Mouse (Mus musculus) spleen, postnatal 14 days (tissue): ENCODE measurements around the gene Cd44.

ENCODE experiments used
- DNase-seq, 2 experiments: peaks; one replicate each; pipeline ENCODE4 v3.0.0; 2021 to 2022; ENCODE audit warnings: low spot score in 2 of 2

The Cd44 gene

DNA sequence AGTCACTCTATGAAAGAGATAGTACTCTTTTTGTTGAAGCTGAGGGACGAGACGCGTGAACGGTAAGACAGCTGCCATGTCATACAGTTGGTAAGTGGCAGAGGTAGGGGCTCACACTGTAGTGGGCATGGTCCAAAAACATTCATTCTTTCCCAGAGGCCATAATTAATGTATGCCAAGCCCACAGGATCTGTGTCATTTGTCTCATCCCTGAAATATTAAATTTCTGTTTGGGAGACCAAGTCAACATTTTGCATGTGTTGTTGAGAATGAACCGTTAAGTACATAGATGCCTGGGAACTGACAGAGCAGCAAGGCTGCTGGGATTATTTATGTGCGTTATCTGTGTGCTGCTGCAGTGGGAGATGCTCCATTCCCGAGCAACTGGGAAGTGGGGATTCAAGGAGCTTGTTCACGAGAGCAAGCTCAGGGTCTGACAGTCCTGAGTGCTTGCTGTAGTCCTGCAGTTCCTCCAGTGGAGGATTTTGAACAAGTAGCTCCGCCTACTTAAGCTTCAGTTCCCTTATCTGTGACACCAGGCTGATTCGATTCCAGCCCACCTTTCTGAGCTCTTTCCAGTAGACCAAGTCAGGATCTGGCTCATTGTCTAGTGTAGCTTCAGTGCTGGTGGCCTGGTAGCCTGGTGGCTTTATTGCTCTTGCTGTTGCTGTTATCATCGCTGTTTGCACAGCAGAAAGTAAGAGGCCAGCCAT lies 12.5 kb upstream of the Cd44 start:
- no peak for DNase-seq

DNA sequence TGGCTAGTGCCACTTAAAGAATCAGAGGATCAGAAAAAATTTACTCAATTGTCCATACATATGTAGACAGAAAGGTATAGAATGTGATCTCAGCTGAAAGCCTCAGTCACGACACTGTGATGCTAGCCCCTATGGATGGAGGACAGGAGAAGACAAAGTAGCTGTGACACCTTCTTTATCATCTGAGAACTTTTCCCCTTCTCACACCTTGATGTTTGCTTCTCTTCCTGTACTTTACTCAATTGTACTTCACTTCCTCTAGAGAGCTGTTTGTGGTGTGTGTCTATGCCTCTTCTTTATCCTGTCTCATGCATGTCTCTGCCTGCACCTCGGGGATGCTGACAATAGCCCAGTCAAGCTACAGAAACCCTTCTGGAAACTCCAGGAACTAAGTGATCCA lies 11.5 kb upstream of the Cd44 start:
- no peak for DNase-seq

DNA sequence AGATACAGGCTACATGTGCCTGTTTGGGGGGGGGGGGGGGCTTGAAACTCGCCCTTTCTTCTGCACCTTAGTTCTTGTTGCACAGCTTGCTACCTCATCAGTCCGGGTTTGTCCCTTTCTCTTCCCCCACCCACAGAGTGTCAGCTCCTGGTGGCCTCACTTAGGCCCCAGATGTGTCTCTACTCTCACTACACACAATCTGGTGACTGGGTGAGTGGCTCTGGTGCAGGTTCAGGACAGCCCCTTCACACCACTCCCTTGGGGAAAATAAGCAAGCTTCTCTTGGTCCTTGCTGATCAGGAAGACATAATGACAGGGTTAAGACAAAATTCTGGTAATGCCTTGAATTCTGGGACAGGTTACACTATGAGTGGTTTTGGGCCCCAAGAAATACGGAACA lies 11.0 kb upstream of the Cd44 start:
- no peak for DNase-seq

DNA sequence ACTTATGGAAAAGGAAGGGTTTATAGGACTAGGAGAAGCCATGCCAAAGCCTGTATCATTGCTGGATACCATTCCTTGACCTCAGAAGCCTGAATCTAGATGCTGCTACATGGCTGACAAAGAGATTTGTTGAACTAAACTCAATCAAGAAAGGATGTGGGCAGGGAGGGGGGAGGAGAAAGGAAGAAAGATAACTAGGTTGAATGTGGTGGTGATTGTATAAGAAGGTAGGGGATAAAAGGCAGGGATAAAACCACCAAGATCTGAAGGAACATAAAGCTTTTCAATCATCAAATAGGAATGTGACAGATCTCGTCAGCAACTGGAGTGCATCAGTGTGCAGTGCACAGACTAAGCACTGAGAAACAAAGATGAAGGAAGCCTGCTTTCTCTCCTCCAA lies 7.9 kb upstream of the Cd44 start:
- no peak for DNase-seq

DNA sequence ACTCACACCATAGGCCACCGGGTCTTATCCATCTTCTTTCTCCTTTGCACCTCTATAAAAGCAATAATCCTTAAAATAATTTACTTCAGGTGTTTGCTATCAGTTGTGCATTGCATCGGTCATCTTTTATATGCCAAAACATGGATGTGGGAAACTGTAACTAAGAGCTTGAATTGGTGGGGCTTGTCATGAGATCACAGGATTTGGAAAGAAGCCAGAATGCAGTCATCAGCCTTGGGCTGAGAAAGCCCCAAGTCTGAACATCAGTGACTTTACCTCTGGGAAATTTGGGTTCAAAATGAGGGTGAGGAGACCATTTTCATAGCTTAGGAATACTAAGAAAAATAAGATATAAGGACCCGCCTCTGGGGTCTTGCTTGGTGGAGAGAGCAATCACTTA lies 4.1 kb upstream of the Cd44 start:
- DNase-seq, result no peak

DNA sequence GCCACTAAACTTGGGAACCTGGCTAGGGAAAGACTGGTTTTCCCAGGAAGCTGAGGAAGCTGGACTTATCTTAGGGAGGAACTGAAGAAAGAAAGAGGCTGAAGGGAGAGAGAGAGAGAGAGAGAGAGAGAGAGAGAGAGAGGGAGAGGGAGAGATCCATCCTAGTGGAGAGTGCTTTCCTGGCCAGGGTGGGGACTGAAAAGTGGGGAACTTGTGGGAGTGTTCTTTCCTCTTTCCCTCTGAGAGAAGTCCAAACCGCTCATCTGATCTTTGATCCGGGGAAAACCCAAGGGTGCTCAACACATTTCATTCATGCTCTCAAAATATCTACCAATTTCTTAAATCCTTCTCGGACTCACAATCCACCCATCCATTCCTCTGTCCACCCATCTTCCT lies 361 bp upstream of the Cd44 start:
- DNase-seq, result no peak

DNA sequence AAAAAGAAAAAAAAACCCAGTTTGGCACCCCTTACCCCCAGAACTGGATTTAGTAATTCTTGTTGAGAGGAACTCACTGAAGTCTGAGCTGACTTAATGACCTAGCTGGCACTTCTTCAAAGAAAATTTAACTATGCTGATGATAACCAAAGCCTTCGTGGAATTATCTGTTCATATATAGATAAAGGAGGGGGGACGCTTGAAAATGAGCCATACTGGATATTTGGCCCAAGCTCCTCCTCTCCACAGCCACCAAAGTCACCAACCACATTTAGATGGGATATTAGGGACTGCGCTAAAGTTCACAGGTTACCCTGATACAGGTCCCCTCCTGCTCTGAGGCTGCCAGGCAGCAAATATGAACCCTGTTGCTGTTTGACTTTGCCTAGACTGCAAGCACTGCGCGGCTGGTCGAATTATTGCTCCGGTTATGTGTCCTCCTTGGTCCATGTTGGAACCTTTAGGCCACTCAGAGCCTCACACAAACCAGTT lies 1.2 kb downstream of the Cd44 start:
- DNase-seq, result no peak

DNA sequence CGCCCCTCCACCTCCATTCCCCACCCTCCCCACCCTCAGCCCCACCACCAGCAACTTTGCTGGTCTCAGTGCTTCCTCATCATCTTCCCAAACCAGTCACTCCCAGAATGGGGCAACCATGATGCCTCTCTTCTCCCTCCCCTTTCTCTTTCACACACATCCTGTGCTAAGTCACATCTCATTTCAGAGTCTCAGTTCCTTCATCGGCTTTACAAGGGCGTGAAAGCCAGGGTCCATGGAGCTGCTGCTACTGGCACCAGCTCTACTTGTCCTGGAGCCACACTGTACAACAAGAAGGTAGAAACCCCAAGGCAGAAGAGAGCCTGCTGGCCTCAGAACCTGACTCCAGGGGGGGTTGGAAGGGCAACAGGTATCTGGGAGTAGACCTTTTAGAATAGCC lies 2.2 kb downstream of the Cd44 start:
- no peak for DNase-seq

DNA sequence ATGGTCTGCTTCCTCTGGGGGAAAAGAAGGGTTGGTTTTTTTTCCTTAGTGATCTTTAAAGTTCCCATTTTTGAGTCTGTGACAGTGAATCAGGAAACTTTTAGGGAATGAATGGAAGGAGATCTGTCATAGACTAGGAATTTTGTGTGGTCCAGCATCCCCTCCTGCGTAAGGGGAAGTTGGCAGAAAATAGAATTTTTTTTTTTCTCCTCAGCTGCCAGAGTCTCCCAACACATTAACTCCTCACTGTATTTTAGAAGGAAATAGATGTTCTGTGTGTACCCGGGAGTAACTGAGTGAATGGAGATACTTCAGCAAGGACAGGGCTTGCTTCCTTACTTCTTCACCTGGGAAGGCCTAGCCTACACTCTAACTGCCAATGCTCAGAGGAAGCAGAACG lies 2.9 kb downstream of the Cd44 start:
- no peak for DNase-seq

DNA sequence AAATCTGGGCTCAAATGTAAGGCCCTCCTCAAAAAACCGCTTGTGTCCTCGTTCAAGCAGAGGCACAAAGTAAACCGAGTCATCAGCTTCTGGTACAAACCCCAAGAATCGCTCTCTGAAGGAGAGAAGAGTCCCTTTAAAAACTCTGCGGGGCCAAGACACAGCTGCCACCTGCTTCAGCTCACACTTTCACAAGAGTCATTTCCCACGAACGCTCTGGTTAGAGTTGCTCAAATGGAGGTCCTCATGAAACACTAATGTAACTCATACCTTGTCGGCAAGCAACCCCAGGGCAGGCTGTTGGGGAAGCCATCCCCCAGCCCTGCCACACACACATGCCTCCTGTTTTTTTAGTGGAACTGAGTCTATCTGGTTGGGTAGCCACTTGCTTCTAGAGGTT lies 5.3 kb downstream of the Cd44 start:
- no peak for DNase-seq

DNA sequence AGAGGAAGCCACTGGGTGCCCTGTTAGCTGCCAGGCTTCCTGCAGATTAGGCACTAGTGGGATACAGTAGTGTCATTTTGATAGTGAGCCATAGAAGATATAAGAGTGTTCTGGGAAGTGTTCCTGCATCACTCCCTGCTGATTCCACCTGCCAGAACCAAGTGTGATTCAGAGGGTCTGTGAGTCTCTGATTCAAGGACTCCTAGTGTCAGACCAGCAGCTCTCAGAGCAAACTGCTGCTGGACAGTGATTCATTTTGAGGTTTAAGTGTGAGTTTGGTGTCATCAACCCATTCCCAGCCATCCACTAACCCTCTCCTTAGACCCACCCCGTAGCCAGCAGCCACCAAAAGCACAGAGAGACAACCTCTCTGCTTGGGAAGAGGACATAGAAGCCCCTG lies 6.3 kb downstream of the Cd44 start:
- DNase-seq, result no peak

DNA sequence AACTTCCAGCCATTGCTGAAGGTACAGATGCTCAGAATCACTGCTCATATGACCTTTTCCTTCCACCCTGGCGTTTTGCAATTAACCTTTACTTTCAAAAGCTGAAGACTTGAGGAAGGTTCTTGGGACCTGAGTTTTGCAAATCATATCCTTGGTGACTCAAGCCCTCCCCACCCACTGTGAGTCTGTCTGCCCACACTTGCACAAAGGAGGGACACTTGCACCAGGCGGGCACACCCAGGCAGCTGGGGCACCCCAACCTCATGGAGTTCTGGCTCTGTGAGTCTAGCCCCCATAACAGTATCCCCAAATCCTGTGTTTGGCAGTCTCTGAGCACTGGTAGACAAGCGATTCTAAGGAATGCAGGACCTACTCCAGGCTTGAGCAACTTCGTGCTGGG lies 6.7 kb downstream of the Cd44 start:
- DNase-seq, result no peak

DNA sequence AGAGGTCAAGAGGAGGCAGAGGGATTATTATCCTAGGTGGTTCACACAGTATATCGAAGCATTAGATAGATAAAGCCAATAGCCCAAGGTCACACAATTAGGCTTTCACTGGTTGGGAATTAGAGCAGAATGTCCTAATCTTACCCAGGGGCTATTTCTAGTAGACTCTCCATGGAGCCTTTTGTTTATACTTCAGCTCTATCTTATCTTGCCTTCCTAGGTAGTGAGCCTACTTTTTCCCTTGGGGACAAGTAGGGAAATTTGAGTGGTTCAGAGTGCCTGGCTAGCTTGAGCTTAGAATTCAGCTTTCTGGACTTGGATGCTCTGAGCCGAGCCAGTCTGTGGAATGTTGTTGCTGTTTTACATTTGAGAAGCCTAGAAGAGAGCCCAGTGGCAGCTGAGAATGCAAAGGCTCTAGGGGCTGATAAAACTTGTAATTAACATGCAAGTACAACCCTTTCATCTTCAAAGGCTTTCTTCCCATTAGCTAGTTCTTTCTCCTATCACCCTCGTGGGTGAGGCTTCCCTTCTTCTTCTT lies 12.7 kb downstream of the Cd44 start:
- no peak for DNase-seq

DNA sequence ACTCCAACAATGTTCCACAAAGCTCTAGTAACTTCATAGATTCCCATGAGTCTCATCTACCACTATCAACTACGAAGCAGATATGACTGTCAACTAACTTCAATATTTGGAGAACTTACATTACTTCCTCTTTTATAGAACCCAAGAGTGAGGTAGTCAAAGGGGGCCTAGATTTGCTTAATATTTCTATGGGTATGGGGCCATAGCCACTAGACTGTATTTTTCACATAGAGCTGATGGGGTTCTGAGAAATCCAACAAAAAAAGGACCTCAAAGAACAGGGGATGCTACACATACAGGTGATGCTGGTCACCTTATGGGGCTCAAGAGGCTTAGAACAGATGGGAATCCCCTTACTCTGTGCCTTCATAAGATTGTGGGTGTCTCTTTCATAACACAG lies 14.3 kb downstream of the Cd44 start:
- no peak for DNase-seq

DNA sequence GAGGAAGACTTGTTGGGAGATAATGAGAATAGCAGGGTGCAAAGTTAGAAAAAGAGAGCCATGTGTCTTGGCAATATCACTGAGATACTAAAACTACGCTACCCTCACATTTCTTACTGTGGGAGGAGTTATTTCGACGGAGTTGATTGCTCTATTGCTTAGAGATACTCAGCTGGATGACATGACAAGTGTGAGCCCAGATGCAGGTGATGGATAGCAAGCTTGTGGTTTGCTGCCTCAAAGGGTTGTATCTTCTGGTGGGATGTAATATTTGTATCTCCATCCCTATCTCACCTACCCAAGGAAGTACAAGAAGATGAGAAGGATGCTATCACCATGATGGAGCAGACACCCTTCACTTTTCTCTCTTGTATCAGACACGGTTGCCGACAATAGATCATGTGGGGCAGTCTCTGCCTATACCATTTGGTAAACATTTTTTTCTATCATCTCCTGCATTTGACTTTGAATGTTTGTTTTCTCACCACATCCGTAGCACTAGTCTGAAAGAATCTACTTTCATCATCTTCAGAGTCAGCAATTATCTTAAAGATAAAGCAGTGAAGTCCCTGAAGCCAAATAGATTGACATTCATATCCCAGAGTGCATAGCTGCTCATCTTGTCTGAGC lies 15.0 kb downstream of the Cd44 start:
- no peak for DNase-seq

DNA sequence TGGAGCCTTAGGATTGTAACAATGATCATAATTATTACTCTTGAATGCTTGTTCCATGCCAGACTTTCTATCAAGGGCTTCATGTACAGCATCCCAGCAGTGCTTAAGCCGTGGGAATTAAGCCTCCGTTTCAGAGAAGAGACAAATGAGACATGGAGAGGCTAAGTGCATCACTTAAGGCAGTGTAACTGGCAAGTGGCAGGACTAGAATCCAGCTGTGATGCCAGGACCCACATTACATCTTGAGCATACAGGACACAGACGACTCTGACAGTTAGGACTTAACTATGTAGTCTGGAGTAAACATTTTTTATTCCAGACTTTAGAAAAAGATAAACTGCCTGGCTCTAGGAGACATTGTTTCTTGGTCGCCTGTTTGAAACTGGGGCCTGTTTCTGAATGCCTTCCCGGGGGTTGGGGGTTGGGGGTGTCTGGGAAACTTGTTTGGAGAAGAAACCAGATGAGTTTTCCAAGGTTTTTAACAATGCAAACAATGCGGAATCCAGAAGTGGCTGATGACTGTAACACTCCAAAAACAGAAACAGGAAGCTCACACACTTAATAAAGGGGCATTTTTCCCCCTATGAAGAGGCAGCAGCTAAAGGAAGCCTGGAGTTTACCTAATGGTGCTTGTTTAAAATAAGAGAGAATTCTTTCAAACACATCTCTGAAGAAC lies 18.7 kb downstream of the Cd44 start:
- DNase-seq, result no peak

DNA sequence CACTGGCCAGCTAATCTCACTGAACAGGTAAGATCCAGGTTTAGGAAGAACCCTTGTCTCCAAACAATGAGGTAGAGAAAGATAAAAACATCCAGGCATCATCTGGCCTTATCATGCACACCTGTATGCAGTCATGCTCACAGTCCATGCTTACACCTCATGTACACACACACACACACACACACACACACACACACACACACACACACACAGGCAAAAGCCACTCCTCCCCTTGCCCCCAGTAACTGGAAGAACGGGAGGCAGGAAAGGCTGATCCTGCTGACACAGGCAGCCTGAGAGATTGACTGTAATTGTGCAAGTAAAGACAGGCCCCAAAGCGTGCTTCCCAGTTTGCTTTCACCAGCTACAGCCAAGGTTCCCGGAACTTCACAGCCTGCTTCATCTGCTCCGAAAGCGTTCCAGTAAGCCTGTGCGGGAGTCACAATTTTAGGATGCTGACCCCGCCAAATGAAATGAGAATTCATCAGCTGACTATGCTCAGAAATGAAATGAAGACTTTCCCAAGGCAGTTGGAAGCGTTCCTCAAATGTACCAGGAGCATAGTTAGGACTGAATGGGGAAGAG lies 19.4 kb downstream of the Cd44 start:
- DNase-seq, result no peak

DNA sequence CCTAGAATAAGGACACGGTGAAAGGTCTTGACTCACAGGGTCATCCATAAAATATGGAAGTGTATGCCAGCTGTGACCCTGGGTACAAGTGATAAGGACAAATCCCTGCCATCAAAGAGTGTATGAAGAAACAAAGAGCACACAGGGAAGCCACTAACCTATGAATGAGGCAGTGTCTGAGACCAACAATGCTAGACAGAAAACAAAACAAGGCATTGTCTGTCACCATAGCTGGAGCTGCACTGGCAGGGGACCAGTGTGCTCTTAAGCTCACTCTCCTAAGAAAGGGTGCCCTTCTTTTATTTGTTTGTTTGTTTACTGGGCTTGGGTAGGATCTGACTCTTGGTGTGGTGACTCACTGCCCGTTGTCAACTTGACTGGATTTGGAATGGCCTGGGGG lies 23.0 kb downstream of the Cd44 start:
- no peak for DNase-seq

DNA sequence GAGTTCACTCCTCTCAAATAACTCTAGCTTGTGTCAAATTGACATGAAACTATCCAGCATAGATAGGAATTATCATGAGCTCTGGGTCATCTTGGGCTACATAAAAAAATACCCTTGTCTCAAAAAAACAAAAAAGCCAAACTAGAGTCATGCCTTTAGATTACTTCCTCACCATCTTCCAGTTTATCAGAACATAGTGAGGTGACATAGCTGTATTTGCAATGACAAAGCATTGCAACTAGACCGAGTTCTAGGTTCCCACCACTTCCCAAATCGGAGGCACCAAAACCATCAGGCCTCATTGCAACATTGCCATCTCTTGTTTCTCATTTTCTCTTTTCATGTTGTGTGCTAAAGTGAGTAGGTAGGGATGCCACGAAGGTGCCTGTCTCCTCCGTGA lies 24.0 kb downstream of the Cd44 start:
- DNase-seq, result no peak

DNA sequence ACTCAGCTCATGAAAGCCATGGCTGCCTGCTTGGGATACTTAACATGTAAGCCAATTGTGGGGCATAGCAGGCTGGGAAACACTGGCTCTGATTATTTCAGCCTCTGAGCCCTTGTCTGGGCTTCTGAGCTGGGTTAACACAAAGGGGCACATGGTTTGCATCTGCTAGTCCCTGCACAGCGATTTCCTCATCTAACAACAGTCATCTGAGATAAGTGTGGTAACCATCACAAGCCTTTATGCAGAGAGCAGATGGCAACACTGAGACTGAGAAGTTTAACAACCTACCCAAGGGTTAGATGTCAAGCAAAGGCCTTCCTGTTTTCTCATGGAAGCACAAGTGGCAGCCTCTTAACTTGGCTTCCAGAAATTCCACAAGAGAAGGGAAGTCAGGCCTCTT lies 25.3 kb downstream of the Cd44 start:
- no peak for DNase-seq

DNA sequence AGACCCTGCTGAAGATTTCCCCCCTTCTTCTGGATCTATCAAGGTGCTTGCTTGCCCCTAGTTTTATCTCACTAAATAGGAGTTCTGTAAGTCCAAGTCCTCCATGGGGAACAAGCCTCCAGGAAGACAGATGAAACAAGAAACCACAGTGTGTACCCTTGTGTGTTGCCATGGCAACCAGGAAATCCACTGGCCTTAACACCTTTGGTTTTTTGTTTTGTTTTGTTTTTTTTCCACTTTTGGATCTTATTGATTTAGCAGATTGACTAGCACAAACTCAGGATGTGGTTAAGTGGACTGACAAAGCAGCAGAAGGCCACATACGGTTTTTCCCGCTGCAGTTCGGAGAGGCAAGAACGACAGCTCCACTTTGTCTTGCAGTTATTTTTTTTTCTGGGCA lies 27.6 kb downstream of the Cd44 start:
- no peak for DNase-seq

DNA sequence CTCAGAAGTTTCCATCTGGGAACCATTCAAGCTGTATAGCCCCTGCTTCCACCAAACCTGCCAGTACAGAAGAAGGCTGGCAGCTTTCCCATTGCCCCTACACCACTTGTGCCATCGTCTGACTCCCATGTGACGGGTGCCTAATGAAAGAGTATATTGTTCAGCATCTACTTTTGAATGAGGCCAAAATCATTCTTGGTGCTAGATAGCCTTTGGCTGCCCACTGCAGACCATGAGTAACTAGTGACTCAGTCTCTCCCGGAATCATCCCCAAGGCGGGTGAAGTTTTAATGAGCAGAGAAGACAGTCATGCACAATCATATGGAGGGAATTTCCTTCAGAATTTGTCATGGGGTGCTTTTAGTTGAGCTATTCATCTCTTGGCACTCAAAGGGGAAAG lies 28.3 kb downstream of the Cd44 start:
- DNase-seq, result no peak

DNA sequence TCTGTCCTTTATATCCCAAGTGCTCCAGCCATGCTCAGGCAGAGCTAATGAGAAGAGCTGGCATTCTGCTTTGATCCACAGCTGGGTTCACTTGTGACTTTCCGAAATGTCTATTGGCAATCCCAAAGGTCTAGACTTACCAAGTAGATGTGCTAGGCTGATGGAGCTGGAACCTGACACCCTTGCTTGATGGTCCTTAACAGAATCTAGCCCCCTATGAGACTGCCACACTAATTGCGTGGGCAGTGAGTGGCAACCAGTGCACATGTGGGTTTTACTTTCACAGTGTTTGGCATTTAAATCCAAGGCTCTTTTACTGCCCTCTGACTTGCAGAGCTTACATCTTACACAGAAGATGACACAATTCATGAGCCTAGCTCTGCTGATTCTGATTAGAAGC lies 29.0 kb downstream of the Cd44 start:
- no peak for DNase-seq
